Mouse (Mus musculus): ENCODE data around the gene Arf5. TPM values are rescaled to one million over a fixed set of nuclear protein-coding genes. Genes with fewer than 3 reads are reported as not detected.

The Arf5 gene
- polyA plus RNA-seq, 2 experiments from 2014 or later, result 27.3 to 43.4 TPM

GRCm38 (mm10) chr6:28428290-28428689 is 4.9 kb downstream of the Arf5 start, which contains the start of gene Gcc1:
Gene Gcc1 (minus strand): TSS chr6:28428390.
- ATAC-seq, result no peak

DNA sequence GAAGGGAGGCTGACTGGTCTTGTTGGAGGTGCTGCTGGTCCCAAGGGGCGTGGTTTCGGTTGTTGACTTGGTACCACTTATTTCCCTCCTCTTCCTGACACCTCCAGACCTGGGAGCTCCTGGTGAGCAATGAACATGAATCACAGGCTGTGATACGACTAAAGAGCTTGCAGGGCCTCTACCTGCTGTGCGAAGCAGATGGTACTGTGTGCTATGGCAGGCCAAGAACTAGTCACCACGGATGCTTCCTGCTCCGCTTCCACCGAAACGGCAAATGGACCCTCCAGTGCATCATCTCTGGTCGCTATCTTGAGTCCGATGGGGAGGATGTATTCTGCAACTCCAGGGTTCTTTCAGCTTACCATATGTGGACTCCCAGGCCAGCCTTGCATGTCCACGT is 6.5 kb downstream of the Arf5 start:
- ATAC-seq, result no peak

- no peak for ATAC-seq
Measured at GRCm38 (mm10) chr6:28430795-28431537, 7.6 kb downstream of the Arf5 start.

DNA sequence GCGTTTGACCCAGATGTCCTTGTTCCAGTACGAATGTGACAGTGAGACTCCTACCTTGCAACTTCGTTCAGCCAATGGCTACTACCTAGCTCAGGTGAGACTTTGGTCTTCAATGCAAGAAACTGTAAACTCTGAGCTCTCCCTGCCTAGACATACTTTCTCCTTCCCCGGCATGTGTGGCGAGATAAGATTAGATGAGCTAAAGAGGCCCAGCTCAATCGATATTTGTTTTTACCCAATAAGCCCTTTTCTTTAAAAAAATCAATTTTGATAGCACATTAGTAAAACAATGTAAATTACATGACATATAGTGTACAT is 8.1 kb downstream of the Arf5 start:
- ATAC-seq, result no peak

DNA sequence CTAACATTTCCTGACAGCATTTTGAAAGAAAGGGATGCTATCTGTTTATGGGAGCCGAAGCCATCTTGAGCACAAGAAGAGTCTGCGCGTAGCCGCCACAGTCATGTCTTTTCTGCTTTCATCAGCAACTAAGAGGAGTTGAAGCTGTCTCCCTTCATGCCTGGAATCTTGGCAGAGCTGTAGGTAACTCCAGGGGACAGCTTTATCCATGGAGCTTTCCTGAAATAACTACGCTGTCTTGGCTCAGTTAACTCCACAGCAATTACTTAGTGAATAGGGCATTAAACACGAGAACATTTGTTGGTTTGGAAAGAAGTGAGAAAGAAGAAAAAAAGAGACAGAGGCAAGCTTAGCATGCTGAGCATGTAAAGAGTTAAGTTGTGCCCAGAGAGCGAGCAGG is 24.6 kb downstream of the Arf5 start:
- no peak for ATAC-seq

GRCm38 (mm10) chr6:28449253-28449652 is 25.9 kb downstream of the Arf5 start, which contains the start of gene Pax4:
Gene Pax4 (minus strand): TSS chr6:28449353.
- ATAC-seq, result no peak

DNA sequence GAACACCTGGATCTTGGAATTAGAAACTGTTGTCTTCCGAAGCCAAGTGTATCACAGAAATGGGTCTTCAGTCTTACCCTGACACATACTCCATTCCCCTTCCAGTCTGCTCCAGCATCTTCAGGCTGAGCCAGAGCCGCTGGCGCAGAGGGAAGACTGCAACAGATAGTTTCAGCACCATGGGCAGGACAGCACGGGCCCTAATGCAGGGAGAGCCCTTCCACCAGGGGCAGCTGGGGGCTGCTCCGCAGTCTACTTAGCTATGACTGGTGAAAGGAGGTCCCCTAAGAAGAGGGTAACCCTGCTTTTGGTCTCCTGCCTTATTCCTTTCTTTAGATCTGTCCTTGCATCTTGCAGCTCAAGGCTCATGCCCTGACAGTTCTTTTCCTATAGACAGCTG is 27.1 kb downstream of the Arf5 start:
- ATAC-seq, result no peak

DNA sequence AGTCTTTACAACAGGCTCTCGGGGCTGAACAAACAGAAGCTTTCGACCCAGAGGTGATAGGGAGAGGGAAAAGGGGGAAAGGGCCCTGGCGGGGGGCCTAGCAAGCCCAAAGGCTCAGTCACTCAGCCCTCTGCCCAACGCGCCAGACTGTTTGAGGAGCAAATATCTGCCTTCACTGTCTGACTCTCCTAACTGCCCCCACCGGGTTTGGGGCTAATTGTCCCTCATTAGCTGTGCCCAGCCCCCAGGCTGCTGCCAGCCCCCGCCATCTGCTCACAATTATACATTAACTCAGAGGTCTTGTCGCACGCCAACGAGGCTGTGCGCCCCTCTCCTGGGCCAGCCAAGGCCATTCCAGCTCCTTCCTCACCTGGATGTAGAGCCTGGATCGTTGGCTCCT is 27.6 kb downstream of the Arf5 start:
- ATAC-seq, result no peak

GRCm38 (mm10) chr6:28459221-28459668 is 35.9 kb downstream of the Arf5 start:
- ATAC-seq, result no peak

DNA sequence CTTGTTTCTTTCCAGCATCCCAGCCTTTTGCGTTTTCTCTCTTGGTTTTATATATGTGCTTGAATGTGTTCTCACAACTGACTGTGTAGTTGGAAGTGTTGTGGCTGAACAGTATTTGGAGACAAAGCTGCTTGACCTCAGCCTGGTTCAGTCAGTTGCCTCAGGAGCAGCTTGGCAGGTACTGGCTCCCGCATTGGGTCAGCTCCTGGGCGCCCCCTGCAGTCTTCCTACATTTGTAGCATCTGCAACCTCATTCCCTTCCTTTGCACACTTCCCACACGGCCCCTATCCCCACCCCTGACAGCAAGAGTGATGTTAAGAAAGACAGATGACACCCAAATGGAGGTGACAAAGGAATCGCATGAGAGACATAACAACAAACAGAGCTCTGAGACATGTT is 37.2 kb downstream of the Arf5 start:
- peak; percentile 54 for ATAC-seq

DNA sequence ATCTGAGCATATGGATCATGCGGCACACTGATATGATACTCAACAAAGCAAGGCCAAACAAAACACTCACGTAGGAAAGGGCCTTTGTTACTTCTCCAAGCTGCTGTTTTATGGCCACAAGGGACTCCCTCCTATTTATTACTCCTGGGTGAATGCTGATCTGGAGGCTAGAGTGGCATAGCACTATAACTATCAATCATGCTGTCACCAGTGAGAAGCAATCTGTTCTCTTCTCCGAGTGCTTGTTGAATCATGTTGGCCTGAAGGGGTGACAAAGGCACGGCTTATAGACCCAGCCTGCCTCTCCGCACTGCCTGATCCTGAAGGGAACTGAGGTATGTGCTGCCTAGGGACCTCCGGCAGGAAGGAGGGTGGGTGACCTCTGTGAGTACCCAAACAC is 41.3 kb downstream of the Arf5 start:
- no peak for ATAC-seq

DNA sequence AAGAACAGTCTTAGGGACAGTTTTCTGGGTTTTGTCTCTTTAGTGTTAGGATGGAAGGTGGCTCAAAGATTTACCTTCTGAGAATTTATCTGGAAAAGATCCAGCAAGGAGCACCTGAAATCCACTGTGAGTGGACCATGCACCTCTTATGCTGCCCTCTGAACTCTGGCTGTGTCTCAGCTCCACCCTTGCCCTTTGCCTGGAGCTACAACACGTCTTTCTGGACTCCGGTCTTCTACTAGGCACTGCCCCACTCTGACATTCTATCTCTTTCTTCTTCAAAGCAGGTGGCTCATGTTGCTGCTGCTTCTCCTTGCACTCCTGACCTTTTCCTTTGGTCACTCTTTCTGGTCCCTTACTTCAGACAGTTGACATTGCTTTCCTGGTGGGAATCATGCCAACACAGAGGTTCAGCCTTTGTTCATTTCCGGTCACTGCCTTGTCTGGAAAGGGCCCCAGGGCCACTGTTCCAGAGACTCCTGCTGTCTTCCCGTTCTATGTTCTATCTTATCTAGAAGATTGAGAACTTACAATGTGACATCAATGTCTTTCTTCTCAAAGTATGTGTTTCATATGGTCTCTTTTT is 46.8 kb downstream of the Arf5 start:
- ATAC-seq, result no peak

DNA sequence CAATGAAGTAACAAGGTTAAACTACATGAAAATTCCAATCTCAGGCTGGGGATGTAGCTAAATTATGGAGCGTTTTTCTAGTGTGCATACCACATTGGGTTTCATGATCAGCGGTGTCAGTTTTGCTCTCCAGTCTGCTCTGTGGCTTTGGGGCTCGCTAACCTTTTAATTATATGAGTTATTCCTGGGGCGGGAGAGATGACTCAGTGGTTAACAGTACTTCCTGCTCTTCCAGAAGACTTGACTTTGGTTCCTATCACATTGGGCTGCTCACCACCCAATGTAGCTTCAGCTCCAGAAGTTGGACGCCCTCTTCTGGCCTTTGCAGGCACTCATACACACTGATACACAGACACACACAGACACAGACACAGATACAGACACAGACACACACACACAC is 47.3 kb downstream of the Arf5 start:
- ATAC-seq, result no peak

DNA sequence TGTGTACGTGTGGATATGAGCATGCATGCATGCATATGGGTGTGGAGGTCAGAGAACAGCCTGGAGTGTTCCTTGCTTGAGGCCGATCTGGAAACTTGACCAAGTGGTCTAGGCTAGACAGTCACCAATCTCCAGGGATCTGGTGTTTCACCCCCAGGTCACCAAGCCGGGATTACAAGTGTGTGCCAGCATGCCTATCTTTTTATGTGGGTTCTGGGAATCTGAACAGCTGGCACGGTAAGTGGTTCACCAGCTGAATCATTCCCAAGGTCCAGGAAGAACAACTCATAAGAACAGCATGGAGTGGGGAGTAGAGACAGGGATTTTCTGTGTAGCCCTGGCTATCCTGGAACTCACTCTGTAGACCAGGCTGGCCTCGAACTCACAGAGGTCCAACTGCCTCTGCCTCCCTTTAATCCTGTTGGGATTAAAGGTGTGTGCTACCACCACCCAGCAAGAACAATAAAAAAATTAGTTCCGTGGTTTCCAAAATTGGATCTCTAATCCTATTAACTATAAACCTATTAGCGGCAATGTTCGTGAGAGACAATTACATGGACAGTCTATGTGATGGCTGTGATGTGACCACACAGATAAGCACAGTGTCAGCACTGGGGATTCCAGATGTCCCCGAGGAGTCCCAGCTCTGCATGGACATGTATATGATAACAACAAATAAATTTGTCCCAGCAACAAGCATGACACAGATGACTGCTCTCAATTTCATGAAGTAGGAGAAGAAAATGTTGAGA is 48.1 kb downstream of the Arf5 start:
- no peak for ATAC-seq

DNA sequence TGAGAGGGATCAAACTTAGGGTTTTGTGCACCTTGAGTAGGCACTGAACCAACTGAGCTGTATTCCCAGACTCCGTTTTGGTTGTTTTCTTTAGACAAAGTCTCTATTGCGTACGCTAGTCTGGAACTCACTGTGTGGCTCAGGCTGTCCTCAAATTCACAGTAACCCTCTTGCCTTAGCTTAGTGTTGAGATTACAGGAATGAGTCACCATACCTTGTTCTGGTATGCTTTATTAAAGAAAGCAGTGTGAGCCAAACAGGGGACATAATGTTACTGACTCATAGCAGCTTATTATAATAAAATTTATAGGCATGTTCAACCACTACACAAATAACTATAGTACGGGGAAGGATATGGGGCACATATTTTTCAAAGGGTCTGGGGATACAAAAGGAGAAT is 50.9 kb downstream of the Arf5 start:
- no peak for ATAC-seq

- ATAC-seq, result no peak
Measured at GRCm38 (mm10) chr6:28474839-28475238, 51.5 kb downstream of the Arf5 start, which contains the start of gene Snd1. Gene Snd1 (plus strand): TSS chr6:28475139.

Other genes with a start within 250 kb of the Arf5 start
- gene Zfp800, start 25.6 kb upstream of the Arf5 start, polyA plus RNA-seq (2017; shearing (Covaris generic)), result 10 to 100 TPM; 28.8 to 36.9 TPM
- not detected for gene Fscn3, start 4.2 kb downstream of the Arf5 start, polyA plus RNA-seq (2017; shearing (Covaris generic))
- 10 to 100 TPM in 1 of 2 experiments, 1 to 10 TPM in 1; 7.9 to 15.8 TPM for gene Gcc1, start 4.8 kb downstream of the Arf5 start, polyA plus RNA-seq (2017; shearing (Covaris generic))
- gene Pax4, start 25.8 kb downstream of the Arf5 start, polyA plus RNA-seq (2017; shearing (Covaris generic)), result not detected
- 10 to 100 TPM; 46.2 to 67.2 TPM for gene Snd1, start 51.6 kb downstream of the Arf5 start, polyA plus RNA-seq (2017; shearing (Covaris generic))

Measured in CD4-positive, CD25-positive, alpha-beta regulatory T cell, adult 4 months (primary cell).